Mouse (Mus musculus): ENCODE measurements around the gene Zfp52. TPM values are rescaled to one million over a fixed set of nuclear protein-coding genes. Genes with fewer than 3 reads are reported as not detected.
A peak's percentile ranks its signal among the peaks of the same experiment; 100 is the strongest.

The Zfp52 gene
- total RNA-seq, 1 experiment, result 3.7 TPM

- Histone ChIP-seq H3K9me3 (ENCODE audit: control insufficient read depth, insufficient read depth, low read depth, low read length) (no peaks in the 10 kb centered on the region), H3K9ac (ENCODE audit: insufficient read depth, low read depth, low read length, poor library complexity, severe bottlenecking) (no peak overlapping the region), H3K4me1 (ENCODE audit: control insufficient read depth in 2 of 2, insufficient read depth in 2 of 2, low read length in 2 of 2, poor library complexity in 1 of 2) (peaks cover 5 to 10% of the 10 kb centered on the region in 2 experiments; a peak in 2 of 4 replicates), H3K36me3 (ENCODE audit: control insufficient read depth, insufficient read depth, low read length, poor library complexity, severe bottlenecking) (no peaks in the 10 kb centered on the region), H3K4me3 (ENCODE audit: insufficient read depth in 1 of 2, low read depth in 1 of 2, low read length in 2 of 2, poor library complexity in 1 of 2, severe bottlenecking in 1 of 2) (peak overlapping the region; percentile 62 to 64; a peak in 3 of 4 replicates), H3K27ac (ENCODE audit: insufficient read depth, low read depth, low read length, poor library complexity, severe bottlenecking) (no peak overlapping the region)
- TF ChIP-seq HCFC1 (IDR thresholded peaks at IDR 0.05; ENCODE audit: borderline replicate concordance, insufficient read depth, low read length), result no peak
- DNase-seq (ENCODE audit: low read depth, low spot score), result no peak
- in situ Hi-C loops (cut with MboI; ENCODE audit: low sequenced_read_pairs in 2 of 2, unreplicated experiment in 2 of 2), result no loop called here
Observed at GRCm38 (mm10) chr17:21536096-21536495, 757 bp downstream of the Zfp52 start.

- TF ChIP-seq ZNF384 (IDR thresholded peaks at IDR 0.05; ENCODE audit: low read depth, low read length) (no peak), ZC3H11A (IDR thresholded peaks at IDR 0.05; ENCODE audit: borderline replicate concordance, low read depth, low read length) (no peak), MAFK (IDR thresholded peaks at IDR 0.05; ENCODE audit: insufficient read depth, low read depth, low read length) (no peak)
- no peaks in the 10 kb centered on the region for H3K36me3 ChIP-seq (ENCODE audit: control insufficient read depth, insufficient read depth, low read length, poor library complexity, severe bottlenecking)
- H3K9me3 ChIP-seq (ENCODE audit: control insufficient read depth, insufficient read depth, low read depth, low read length), result no peaks in the 10 kb centered on the region
- H3K9ac ChIP-seq (ENCODE audit: insufficient read depth, low read depth, low read length, poor library complexity, severe bottlenecking), result no peak overlapping the region
- in situ Hi-C loops (cut with MboI; ENCODE audit: low sequenced_read_pairs in 2 of 2, unreplicated experiment in 2 of 2), result no loop called here
- no peak overlapping the region for H3K4me3 ChIP-seq (ENCODE audit: insufficient read depth in 1 of 2, low read depth in 1 of 2, low read length in 2 of 2, poor library complexity in 1 of 2, severe bottlenecking in 1 of 2)
- peaks cover 5 to 7% of the 10 kb centered on the region in 2 experiments; a peak in 2 of 4 replicates for H3K4me1 ChIP-seq (ENCODE audit: control insufficient read depth in 2 of 2, insufficient read depth in 2 of 2, low read length in 2 of 2, poor library complexity in 1 of 2)
- DNase-seq (ENCODE audit: low read depth, low spot score), result no peak
- no peak overlapping the region for H3K27ac ChIP-seq (ENCODE audit: insufficient read depth, low read depth, low read length, poor library complexity, severe bottlenecking)
Observed at GRCm38 (mm10) chr17:21536676-21537075, 1.3 kb downstream of the Zfp52 start.

GRCm38 (mm10) chr17:21557831-21558230, 22.5 kb downstream of the Zfp52 start:
- H3K9ac ChIP-seq (ENCODE audit: insufficient read depth, low read depth, low read length, poor library complexity, severe bottlenecking), result no peak overlapping the region
- DNase-seq (ENCODE audit: low read depth, low spot score), result no peak
- H3K4me1 ChIP-seq (ENCODE audit: control insufficient read depth in 2 of 2, insufficient read depth in 2 of 2, low read length in 2 of 2, poor library complexity in 1 of 2), result no peaks in the 10 kb centered on the region
- no peaks in the 10 kb centered on the region for H3K9me3 ChIP-seq (ENCODE audit: control insufficient read depth, insufficient read depth, low read depth, low read length)
- no peaks in the 10 kb centered on the region for H3K36me3 ChIP-seq (ENCODE audit: control insufficient read depth, insufficient read depth, low read length, poor library complexity, severe bottlenecking)
- H3K4me3 ChIP-seq (ENCODE audit: insufficient read depth in 1 of 2, low read depth in 1 of 2, low read length in 2 of 2, poor library complexity in 1 of 2, severe bottlenecking in 1 of 2), result no peak overlapping the region
- H3K27ac ChIP-seq (ENCODE audit: insufficient read depth, low read depth, low read length, poor library complexity, severe bottlenecking), result no peak overlapping the region
- in situ Hi-C loops (cut with MboI; ENCODE audit: low sequenced_read_pairs in 2 of 2, unreplicated experiment in 2 of 2), result no loop called here
- TF ChIP-seq CHD2 (IDR thresholded peaks at IDR 0.05; ENCODE audit: low read depth, low read length), result no peak
- TF ChIP-seq MAFK (IDR thresholded peaks at IDR 0.05; ENCODE audit: insufficient read depth, low read depth, low read length), result no peak
- no peak for TF ChIP-seq HCFC1 (IDR thresholded peaks at IDR 0.05; ENCODE audit: borderline replicate concordance, insufficient read depth, low read length)
- no peak for TF ChIP-seq ZC3H11A (IDR thresholded peaks at IDR 0.05; ENCODE audit: borderline replicate concordance, low read depth, low read length)

GRCm38 (mm10) chr17:21566220-21566619, 30.9 kb downstream of the Zfp52 start:
- Histone ChIP-seq H3K9ac (ENCODE audit: insufficient read depth, low read depth, low read length, poor library complexity, severe bottlenecking) (no peak overlapping the region), H3K36me3 (ENCODE audit: control insufficient read depth, insufficient read depth, low read length, poor library complexity, severe bottlenecking) (no peaks in the 10 kb centered on the region), H3K4me1 (ENCODE audit: control insufficient read depth in 2 of 2, insufficient read depth in 2 of 2, low read length in 2 of 2, poor library complexity in 1 of 2) (0 out of 4 replicates have a peak, but pooled peaks cover 0 to 4% of the 10 kb centered on the region in 2 experiments), H3K4me3 (ENCODE audit: insufficient read depth in 1 of 2, low read depth in 1 of 2, low read length in 2 of 2, poor library complexity in 1 of 2, severe bottlenecking in 1 of 2) (peak overlapping the region in 1 of 2 experiments; percentile 51; a peak in 2 of 4 replicates), H3K27ac (ENCODE audit: insufficient read depth, low read depth, low read length, poor library complexity, severe bottlenecking) (no peak overlapping the region), H3K9me3 (ENCODE audit: control insufficient read depth, insufficient read depth, low read depth, low read length) (no peaks in the 10 kb centered on the region)
- in situ Hi-C loops (cut with MboI; ENCODE audit: low sequenced_read_pairs in 2 of 2, unreplicated experiment in 2 of 2), result no loop called here
- TF ChIP-seq ZNF384 (IDR thresholded peaks at IDR 0.05; ENCODE audit: low read depth, low read length) (0 out of 2 replicates have a peak, but pooled peaks have one; percentile 44), ZC3H11A (IDR thresholded peaks at IDR 0.05; ENCODE audit: borderline replicate concordance, low read depth, low read length) (no peak)
- DNase-seq (ENCODE audit: low read depth, low spot score), result peak; percentile 35

GRCm38 (mm10) chr17:21566728-21567349, 31.5 kb downstream of the Zfp52 start, which contains the start of gene Zfp948:
Zfp948 (plus strand) TSS chr17:21567008.
- in situ Hi-C loops (cut with MboI; ENCODE audit: low sequenced_read_pairs in 2 of 2, unreplicated experiment in 2 of 2), result no loop called here
- H3K4me3 ChIP-seq (ENCODE audit: insufficient read depth in 1 of 2, low read depth in 1 of 2, low read length in 2 of 2, poor library complexity in 1 of 2, severe bottlenecking in 1 of 2), result peak within 1 kb of the TSS; percentile 51 to 72
- H3K9me3 ChIP-seq (ENCODE audit: control insufficient read depth, insufficient read depth, low read depth, low read length), result no peaks in the 10 kb centered on the region
- H3K27ac ChIP-seq (ENCODE audit: insufficient read depth, low read depth, low read length, poor library complexity, severe bottlenecking), result peak within 1 kb of the TSS; percentile 82; the same call in 1 of the 2 replicates
- peak within 1 kb of the TSS; percentile 82 for H3K9ac ChIP-seq (ENCODE audit: insufficient read depth, low read depth, low read length, poor library complexity, severe bottlenecking)
- no peak for TF ChIP-seq ZNF384 (IDR thresholded peaks at IDR 0.05; ENCODE audit: low read depth, low read length)
- TF ChIP-seq ZC3H11A (IDR thresholded peaks at IDR 0.05; ENCODE audit: borderline replicate concordance, low read depth, low read length), result no peak
- no peak for TF ChIP-seq MAFK (IDR thresholded peaks at IDR 0.05; ENCODE audit: insufficient read depth, low read depth, low read length)
- no peak for TF ChIP-seq HCFC1 (IDR thresholded peaks at IDR 0.05; ENCODE audit: borderline replicate concordance, insufficient read depth, low read length)
- TF ChIP-seq CHD2 (IDR thresholded peaks at IDR 0.05; ENCODE audit: low read depth, low read length), result no peak
- 0 out of 4 replicates have a peak, but pooled peaks cover 0 to 4% of the 10 kb centered on the region in 2 experiments for H3K4me1 ChIP-seq (ENCODE audit: control insufficient read depth in 2 of 2, insufficient read depth in 2 of 2, low read length in 2 of 2, poor library complexity in 1 of 2)
- H3K36me3 ChIP-seq (ENCODE audit: control insufficient read depth, insufficient read depth, low read length, poor library complexity, severe bottlenecking), result no peaks in the 10 kb centered on the region
- DNase-seq (ENCODE audit: low read depth, low spot score), result peak; percentile 79
